Mouse (Mus musculus) megakaryocyte, embryonic 14.5 days (primary cell): Measurements from ENCODE around the gene Kif13a.

Experiments used
- FLI1 ChIP-seq: IDR thresholded peaks from 2 replicates; pipeline ENCODE4 v1.6.1; 2012; ENCODE audit warnings: low read length, inconsistent platforms, mixed read lengths
- GATA1 ChIP-seq: IDR thresholded peaks from 3 replicates; pipeline ENCODE4 v1.6.1; 2012; ENCODE audit warnings: mixed read lengths, low read length, inconsistent platforms, borderline replicate concordance

DNA sequence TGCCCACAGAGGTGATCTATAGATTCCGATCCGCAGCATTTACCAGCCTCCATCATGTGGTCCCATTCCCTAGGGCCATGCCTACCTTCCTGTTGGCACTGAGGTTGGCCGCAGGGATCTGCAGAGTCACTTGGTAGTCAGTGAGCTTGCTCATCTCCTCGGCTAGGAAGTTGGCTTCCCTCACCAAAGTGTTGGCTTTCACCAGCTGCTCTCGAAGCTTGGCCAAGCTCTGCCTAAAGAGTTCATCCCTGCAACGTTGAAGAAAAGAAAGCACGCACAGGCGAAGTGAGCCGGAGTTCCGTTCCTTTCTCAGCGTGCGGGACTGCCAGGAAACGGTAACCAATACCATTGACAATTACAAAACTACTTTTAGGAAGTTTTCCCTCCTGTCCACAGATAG lies 128.5 kb downstream of the Kif13a start:
- TF ChIP-seq GATA1, result no peak
- no peak for TF ChIP-seq FLI1
